Mouse (Mus musculus): ENCODE results near the gene Fate1.

- no peak for TF ChIP-seq CTCF (IDR thresholded peaks at IDR 0.05; ENCODE audit: borderline replicate concordance, extremely low read depth, insufficient read depth, insufficient read length)
- TF ChIP-seq POLR2A (IDR thresholded peaks at IDR 0.05; ENCODE audit: borderline replicate concordance, extremely low read depth, insufficient read depth, insufficient read length, poor library complexity, severe bottlenecking): no peak
Measured at GRCm38 (mm10) chrX:72022241-72022640, 49.5 kb downstream of the Fate1 start.
